Mouse (Mus musculus) midbrain, embryonic 10.5 days (tissue): ENCODE data around the gene Zglp1. TPM values are rescaled to one million over a fixed set of nuclear protein-coding genes. Genes with fewer than 3 reads are reported as not detected.

Source experiments
- DNase-seq: peaks from one replicate; pipeline ENCODE4 v3.0.0-alpha.2; 2017; ENCODE audit warnings: low spot score
- H3K27ac ChIP-seq: fragments of 300-500 bp; sonication (generic); replicated peaks from 2 replicates; pipeline ENCODE4 v1.5.1; 2016; ENCODE audit warnings: mild to moderate bottlenecking
- H3K27me3 ChIP-seq: fragments of 300-500 bp; sonication (generic); 2 replicates; pipeline ENCODE4 v1.6.1; 2016; ENCODE audit warnings: low read depth, mild to moderate bottlenecking; ENCODE audit not compliant: poor library complexity, severe bottlenecking
- H3K36me3 ChIP-seq: fragments of 300-500 bp; sonication (generic); 2 replicates; pipeline ENCODE4 v1.6.1; 2016; ENCODE audit warnings: mild to moderate bottlenecking, moderate library complexity
- H3K4me1 ChIP-seq: fragments of 300-500 bp; sonication (generic); 2 replicates; pipeline ENCODE4 v1.6.1; 2016
- H3K4me3 ChIP-seq: fragments of 300-500 bp; sonication (generic); 2 replicates; pipeline ENCODE4 v1.5.1; 2016; ENCODE audit warnings: mild to moderate bottlenecking, moderate library complexity
- H3K9me3 ChIP-seq: fragments of 300-500 bp; sonication (generic); replicated peaks from 2 replicates; pipeline ENCODE4 v1.6.1; 2016; ENCODE audit warnings: mild to moderate bottlenecking
- WGBS: fragments of 180-500 bp; shearing (Covaris S2); methylation state at CpG from one replicate; pipeline ENCODE4 v1.1.7; 2016; 5-methylcytosine and 5-hydroxymethylcytosine counted together
- polyA plus RNA-seq: library from polyadenylated mRNA; unstranded; fragments of >200 nt; fragmentation: Nextera tagmentation; extraction: Ambion mirVana; gene quantifications from 2 replicates; pipeline ENCODE4 v1.2.1, GENCODE M21; 2016

Zglp1 gene
- polyA plus RNA-seq, 1 experiment from 2014 or later, result 0.91 TPM

DNA sequence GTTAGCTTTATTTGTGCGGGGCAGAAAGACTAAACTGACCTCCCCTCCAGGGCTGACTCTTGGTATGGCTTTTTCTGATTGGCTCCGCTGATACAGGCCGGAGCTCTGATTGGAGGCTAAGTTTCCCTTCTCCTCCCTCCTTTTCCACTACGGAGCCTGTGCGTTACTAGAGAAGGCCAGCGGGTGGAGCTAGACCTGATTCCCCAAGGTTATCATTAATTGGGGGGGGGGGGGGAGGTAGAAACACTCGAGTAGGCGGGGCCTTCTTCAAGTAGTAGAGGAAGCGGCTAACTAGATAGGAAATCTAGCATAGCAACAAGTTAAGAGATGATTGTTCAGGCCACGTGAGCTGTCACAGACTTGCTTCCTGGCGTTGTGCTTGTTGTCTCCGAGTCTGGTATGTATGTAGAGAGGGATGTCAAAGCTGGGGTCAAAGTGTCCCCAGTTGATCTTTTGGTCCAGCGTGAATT, 36.1 kb downstream of the Zglp1 start:
- under 1% methylated on average over 13 of the region's 13 CpGs for WGBS
- DNase-seq, result peak; percentile 80
- Histone ChIP-seq H3K36me3 (no peaks in the 10 kb centered on the region), H3K4me3 (peak overlapping the region; percentile 58), H3K27me3 (peaks cover 100% of the 10 kb centered on the region), H3K4me1 (peaks cover 67% of the 10 kb centered on the region), H3K27ac (no peak overlapping the region), H3K9me3 (no peaks in the 10 kb centered on the region)

DNA sequence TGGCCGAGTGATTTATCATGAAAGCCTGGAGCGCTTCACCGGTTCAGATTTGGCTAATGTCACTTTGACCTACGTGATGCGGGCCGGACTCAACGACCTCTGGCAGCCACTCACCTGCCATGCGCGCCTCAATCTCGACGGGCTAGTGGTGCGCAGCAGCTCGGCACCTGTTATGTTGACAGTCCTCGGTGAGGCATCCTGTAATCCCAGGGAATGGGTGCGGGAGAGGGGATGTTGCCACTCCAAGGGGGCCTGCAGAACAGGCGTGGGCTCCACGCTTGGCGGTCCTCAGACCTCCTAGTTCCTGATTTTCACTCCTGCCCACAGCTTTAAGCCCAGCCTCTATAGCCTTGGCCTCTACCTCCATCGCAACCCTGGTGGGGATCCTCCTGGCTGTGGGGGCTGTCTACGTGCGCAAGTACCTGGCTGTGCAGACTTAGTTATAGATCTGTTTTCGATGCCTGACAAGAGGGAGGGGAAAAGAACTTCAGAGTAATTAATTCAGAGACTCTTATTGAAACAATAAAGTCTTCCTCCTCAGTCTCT, 36.8 kb downstream of the Zglp1 start:
- Histone ChIP-seq H3K27ac (no peak overlapping the region), H3K9me3 (no peaks in the 10 kb centered on the region), H3K4me1 (peaks cover 61% of the 10 kb centered on the region), H3K4me3 (peak overlapping the region; percentile 58), H3K36me3 (no peaks in the 10 kb centered on the region), H3K27me3 (peaks cover 99% of the 10 kb centered on the region)
- DNase-seq, result no peak
- 26% methylated on average over 22 of the region's 22 CpGs for WGBS

DNA sequence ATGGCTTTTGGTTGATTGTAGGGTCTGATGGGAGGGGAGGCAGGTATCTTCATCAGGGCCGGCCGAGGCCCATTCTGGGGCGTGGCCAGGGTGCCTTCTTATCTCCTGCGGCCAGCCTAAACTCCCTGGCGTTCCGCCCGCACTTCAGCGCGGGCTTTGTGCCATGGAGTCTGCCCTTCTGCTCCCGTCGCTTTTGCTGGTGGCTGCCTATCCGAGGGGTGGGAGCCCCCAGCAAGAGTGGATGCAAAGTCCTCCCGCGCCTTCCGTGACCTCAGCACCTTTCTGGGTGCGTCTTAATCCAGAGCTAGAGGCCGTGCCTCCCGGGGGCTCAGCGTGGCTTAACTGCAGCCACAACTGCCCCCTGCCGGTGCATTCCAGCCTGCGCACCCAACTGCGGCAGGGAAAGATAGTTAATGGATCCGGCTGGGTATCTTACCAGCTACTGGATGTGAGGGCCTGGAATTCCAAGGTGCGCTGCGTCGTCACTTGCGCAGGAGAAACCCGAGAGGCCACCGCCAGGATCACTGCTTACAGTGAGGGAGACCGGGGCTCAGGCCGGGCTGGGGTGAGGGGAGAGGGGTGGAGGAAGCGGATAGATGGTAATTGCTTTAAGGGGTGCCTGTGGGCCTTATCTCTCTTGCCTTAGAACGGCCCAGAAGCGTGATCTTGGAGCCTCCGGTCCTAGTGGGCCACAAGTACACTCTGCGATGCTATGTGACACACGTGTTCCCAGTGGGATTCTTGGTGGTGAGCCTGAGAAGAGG, 37.4 kb downstream of the Zglp1 start, which contains the start of gene Icam4:
Gene Icam4 (plus strand): TSS at position 83 of the 764 bp plus-strand sequence.
- WGBS, result 3% methylated on average over 37 of the region's 37 CpGs
- Histone ChIP-seq H3K27ac (peak within 1 kb of the TSS; percentile 72), H3K4me1 (peaks cover 55% of the 10 kb centered on the region), H3K27me3 (peaks cover 92% of the 10 kb centered on the region), H3K9me3 (no peaks in the 10 kb centered on the region), H3K4me3 (peak within 1 kb of the TSS; percentile 58), H3K36me3 (no peaks in the 10 kb centered on the region)
- DNase-seq, result peak; percentile 84

DNA sequence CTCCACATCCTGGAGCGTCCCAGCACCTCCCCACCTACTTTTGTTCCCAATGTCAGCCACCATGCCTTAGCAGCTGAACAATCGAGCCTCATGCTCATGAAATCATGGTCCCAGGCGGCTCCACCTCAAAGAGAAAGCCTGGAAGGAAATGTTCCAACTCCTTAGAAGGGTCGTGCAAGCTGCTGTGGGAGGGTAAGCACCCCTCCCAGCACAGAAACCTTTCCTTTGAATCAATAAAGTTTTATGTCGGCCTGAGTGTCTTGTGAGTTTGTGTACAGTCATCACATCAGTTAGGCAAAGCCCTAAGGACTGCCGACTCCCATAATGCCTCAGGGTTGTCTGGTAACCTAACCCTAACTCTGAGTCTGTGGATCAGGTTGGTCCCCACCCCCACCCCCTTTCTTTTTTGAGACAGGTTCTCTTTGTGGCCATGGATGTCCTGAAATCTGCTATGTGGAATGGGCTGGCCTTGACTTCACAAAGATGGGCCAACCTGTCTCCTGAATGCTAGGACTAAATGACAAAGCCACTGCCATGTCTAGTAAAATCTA, 38.3 kb downstream of the Zglp1 start:
- DNase-seq, result no peak
- WGBS, result 75% methylated on average over 6 of the region's 6 CpGs
- no peaks in the 10 kb centered on the region for H3K9me3 ChIP-seq
- peaks cover 84% of the 10 kb centered on the region for H3K27me3 ChIP-seq
- H3K27ac ChIP-seq, result no peak overlapping the region; the same call in 1 of the 2 replicates
- H3K4me1 ChIP-seq, result peaks cover 53% of the 10 kb centered on the region
- H3K36me3 ChIP-seq, result no peaks in the 10 kb centered on the region
- no peak overlapping the region for H3K4me3 ChIP-seq

DNA sequence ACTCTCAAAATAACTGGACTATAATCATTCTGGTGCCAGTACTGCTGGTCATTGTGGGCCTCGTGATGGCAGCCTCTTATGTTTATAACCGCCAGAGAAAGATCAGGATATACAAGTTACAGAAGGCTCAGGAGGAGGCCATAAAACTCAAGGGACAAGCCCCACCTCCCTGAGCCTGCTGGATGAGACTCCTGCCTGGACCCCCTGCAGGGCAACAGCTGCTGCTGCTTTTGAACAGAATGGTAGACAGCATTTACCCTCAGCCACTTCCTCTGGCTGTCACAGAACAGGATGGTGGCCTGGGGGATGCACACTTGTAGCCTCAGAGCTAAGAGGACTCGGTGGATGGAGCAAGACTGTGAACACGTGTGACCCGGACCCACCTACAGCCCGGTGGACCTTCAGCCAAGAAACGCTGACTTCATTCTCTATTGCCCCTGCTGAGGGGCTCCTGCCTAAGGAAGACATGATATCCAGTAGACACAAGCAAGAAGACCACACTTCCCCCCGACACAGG, 39.1 kb downstream of the Zglp1 start:
- no peak for DNase-seq
- H3K36me3 ChIP-seq, result no peaks in the 10 kb centered on the region
- WGBS, result 54% methylated on average over 8 of the region's 8 CpGs
- H3K27ac ChIP-seq, result no peak overlapping the region
- no peaks in the 10 kb centered on the region for H3K9me3 ChIP-seq
- H3K27me3 ChIP-seq, result peaks cover 76% of the 10 kb centered on the region
- no peak overlapping the region for H3K4me3 ChIP-seq
- peaks cover 45% of the 10 kb centered on the region for H3K4me1 ChIP-seq

DNA sequence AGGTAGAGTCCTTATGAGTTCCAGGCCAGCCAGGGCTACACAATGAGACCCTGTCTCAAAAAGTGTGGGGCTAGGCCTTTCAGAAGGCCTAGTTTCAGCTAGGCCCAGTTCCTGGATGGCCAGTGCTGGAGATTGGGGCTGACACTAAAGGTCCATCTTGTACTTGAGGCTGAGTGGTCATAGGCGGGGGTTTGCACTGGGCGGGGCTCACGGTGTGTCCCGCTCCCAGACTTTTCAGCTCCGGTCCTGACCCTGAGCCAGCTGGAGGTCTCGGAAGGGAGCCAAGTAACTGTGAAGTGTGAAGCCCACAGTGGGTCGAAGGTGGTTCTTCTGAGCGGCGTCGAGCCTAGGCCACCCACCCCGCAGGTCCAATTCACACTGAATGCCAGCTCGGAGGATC, 40.0 kb downstream of the Zglp1 start:
- no peak overlapping the region for H3K4me3 ChIP-seq
- peaks cover 66% of the 10 kb centered on the region for H3K27me3 ChIP-seq
- DNase-seq, result no peak
- H3K27ac ChIP-seq, result no peak overlapping the region; the same call in 1 of the 2 replicates
- H3K9me3 ChIP-seq, result no peaks in the 10 kb centered on the region
- WGBS, result 86% methylated on average over 12 of the region's 12 CpGs
- H3K36me3 ChIP-seq, result no peaks in the 10 kb centered on the region
- H3K4me1 ChIP-seq, result peaks cover 35% of the 10 kb centered on the region

DNA sequence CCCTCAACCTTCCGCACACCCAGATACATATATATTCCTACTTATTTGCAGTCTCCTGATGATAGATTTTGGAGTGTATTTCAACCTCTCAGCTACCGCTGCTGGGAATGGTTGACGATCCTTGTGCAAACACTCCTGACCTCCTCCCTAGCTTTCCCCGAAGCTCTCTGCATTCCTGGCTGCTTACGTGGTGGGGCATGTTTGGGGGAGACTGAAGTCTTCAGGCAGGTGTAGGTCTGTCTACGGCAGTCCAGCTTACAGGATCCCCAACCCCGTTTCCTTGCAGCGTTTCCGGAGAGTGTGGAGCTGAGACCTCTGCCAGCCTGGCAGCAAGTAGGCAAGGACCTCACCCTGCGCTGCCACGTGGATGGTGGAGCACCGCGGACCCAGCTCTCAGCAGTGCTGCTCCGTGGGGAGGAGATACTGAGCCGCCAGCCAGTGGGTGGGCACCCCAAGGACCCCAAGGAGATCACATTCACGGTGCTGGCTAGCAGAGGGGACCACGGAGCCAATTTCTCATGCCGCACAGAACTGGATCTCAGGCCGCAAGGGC, 41.6 kb downstream of the Zglp1 start:
- Histone ChIP-seq H3K27ac (no peak overlapping the region), H3K4me1 (peaks cover 20% of the 10 kb centered on the region), H3K9me3 (no peaks in the 10 kb centered on the region), H3K4me3 (no peak overlapping the region), H3K36me3 (no peaks in the 10 kb centered on the region), H3K27me3 (peaks cover 51% of the 10 kb centered on the region)
- 69% methylated on average over 19 of the region's 19 CpGs for WGBS
- no peak for DNase-seq

DNA sequence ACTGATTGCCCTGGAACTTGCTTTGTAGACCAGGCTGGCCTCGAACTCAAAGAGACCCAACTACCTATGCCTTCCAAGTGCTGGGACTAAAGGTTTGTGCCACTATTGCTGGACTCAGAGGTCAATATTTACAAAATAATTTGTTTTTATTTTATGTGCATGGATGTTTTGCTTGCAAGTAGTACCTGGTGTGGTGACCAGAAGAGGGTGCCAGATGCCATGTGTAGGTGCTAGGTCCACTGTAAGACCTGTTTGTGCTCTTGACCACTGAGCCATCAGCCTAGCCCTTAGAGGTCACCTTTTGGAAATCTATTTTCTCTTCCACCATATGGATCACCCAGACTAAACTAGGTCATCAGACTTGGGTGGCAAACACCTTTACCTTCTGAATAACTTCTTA, 44.2 kb downstream of the Zglp1 start:
- H3K9me3 ChIP-seq, result no peaks in the 10 kb centered on the region
- no peak for DNase-seq
- H3K36me3 ChIP-seq, result no peaks in the 10 kb centered on the region
- H3K4me1 ChIP-seq, result peaks cover 3% of the 10 kb centered on the region
- H3K4me3 ChIP-seq, result no peak overlapping the region
- 86% methylated on average over 1 of the region's 1 CpGs for WGBS
- no peak overlapping the region for H3K27ac ChIP-seq
- peaks cover 39% of the 10 kb centered on the region for H3K27me3 ChIP-seq

DNA sequence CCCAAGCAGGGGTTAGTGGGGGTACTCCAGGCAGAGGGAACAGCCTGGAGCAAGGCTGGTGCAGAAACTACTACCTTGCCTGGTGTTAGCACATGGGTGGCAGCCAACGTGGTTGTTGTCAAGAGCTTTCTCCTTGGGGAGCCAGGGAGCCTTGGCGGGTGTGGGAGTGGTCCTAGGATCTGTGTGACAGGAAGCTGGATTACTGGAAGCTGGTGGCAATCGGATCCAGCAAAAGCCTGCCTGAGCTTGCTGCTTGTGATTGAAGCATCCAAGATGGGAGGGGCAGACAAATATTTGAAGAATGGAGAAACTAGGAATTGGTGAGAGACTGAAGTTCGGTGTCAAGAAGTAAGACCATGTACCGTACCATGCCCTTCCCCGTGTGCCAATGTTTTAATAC, 44.6 kb downstream of the Zglp1 start:
- Histone ChIP-seq H3K4me3 (no peak overlapping the region), H3K4me1 (no peaks in the 10 kb centered on the region), H3K27ac (no peak overlapping the region), H3K36me3 (no peaks in the 10 kb centered on the region), H3K9me3 (no peaks in the 10 kb centered on the region), H3K27me3 (peaks cover 39% of the 10 kb centered on the region)
- 66% methylated on average over 6 of the region's 6 CpGs for WGBS
- no peak for DNase-seq

DNA sequence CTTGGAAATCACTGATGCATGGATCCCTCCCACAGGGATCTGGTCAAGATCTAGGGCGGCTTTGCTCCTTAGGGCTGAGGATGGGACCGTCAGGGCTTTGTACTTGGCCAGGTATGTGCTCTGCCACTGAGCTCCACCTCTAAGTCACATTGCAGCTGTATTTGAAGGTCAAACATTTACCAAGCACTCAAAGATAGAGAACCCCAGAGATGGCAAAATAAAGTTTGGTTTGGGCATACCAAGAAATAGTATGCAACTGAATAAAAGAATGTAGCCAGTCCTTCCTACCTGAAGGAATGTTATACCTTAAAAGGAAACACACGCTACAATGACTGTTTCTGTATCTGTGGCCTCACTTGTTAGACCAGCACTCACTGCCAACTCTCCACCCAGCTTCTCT, 45.5 kb downstream of the Zglp1 start:
- 76% methylated on average over 3 of the region's 3 CpGs for WGBS
- H3K9me3 ChIP-seq, result no peaks in the 10 kb centered on the region

DNA sequence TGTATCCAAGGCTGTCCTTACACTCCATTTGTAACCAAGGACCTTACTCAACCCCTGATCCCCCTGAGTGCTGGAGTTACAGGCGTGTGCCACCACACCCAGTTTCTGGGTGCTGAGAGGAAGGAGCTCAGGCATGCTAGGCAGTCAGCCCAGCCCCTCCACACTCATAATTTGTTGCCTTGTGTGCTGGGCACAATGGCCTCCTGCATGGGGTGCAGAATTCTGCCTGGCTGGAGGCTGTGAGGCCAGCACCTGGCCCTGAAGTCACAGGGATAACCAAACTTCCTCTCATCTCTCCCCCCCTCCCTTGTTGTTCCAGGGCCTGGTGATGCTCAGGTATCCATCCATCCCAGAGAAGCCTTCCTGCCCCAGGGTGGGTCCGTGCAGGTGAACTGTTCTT, 48.3 kb downstream of the Zglp1 start:
- H3K4me3 ChIP-seq, result no peak overlapping the region
- no peaks in the 10 kb centered on the region for H3K36me3 ChIP-seq
- H3K9me3 ChIP-seq, result no peaks in the 10 kb centered on the region
- WGBS, result 81% methylated on average over 2 of the region's 2 CpGs
- peaks cover 55% of the 10 kb centered on the region for H3K27me3 ChIP-seq
- no peak for DNase-seq
- no peak overlapping the region for H3K27ac ChIP-seq
- peaks cover 14% of the 10 kb centered on the region for H3K4me1 ChIP-seq

More for the DNA sequence above, 45.5 kb downstream of the Zglp1 start:
- H3K27me3 ChIP-seq, result peaks cover 39% of the 10 kb centered on the region
- no peak overlapping the region for H3K4me3 ChIP-seq
- H3K4me1 ChIP-seq, result no peaks in the 10 kb centered on the region
- H3K27ac ChIP-seq, result no peak overlapping the region
- no peaks in the 10 kb centered on the region for H3K36me3 ChIP-seq
- no peak for DNase-seq

DNA sequence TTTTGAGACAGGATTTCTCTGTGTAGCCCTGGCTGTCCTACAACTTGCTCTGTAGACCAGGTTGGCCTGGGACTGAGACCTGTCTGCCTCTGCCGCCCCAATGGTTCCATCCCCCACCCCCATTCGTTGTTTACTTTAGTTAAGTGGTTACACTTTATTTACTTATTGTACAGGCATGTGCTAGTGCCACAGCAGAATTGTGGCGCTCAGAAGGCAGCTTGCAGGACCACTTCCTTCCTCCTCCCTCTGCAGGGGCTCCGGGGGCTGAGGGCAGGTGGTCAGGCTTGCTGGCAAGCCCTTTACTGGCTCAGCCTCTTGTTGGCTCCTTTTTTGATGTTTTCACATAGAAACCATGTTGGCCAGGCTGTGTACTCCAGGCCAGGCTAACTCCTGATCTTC, 49.7 kb downstream of the Zglp1 start:
- peaks cover 14% of the 10 kb centered on the region for H3K4me1 ChIP-seq
- no peak overlapping the region for H3K4me3 ChIP-seq
- no peak for DNase-seq
- 35% methylated on average over 4 of the region's 4 CpGs for WGBS
- H3K27ac ChIP-seq, result no peak overlapping the region
- H3K36me3 ChIP-seq, result no peaks in the 10 kb centered on the region
- no peaks in the 10 kb centered on the region for H3K9me3 ChIP-seq
- peaks cover 69% of the 10 kb centered on the region for H3K27me3 ChIP-seq
